Mouse (Mus musculus) liver, postnatal 0 days (tissue): ENCODE measurements around the gene Etv3.

ENCODE experiments used
- CTCF ChIP-seq: sonication (generic); IDR thresholded peaks from 2 replicates; pipeline ENCODE4 v1.5.1; 2016; ENCODE audit warnings: antibody characterized with exemption, low read depth
- EP300 ChIP-seq: IDR thresholded peaks from 2 replicates; pipeline ENCODE4 v1.6.1; 2016; ENCODE audit warnings: antibody characterized with exemption, low read depth, mild to moderate bottlenecking

DNA sequence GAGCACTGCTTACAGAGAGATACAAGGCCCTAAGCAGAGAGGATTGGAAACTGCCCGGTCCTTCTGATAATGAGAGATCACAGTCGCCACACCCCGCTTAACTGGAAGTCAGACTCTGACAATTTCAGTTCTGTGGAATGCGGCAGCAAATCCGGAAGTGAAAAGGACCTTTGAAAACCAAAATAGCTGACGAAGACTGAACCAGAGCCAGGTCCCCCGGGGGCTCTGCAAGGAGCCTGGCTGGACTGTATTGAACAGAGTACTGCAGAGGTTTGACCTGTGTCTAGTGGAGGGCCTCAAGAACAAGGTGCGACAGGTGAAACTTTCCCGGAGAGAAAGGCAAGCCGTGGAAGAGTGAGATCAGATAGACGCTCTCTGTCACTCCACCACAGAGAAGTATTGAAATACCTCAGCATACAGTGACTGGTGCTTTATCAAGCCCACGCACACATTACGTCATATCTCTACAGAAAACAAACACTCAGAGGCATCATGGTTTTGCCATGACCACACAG, 9.6 kb upstream of the Etv3 start:
- TF ChIP-seq CTCF (no peak), EP300 (no peak)
